ENCODE assay signal across 30 mouse cellular contexts in genomic region chr3:46937751-46938150, GRCm38 (mm10).
DNase-seq lines count a peak whose midpoint lies in the region; ATAC-seq and TF ChIP-seq lines count a peak whose summit lies in the region.
"Had no signal": no experiment of that assay in that cellular context is flagged by ENCODE, and none has a peak within 500 bp of the region (broad histone marks: within the 10 kb centered on the region; RNA-seq: fewer than 3 reads in every experiment).

No protein-coding gene starts in this region.

- no peaks in the 10 kb centered on the region for H3K9me3 ChIP-seq in embryonic facial prominence, embryonic 11.5 days (replicated peaks; ENCODE audit: control insufficient read depth, low read length)
- H3K9me3 ChIP-seq in embryonic facial prominence, embryonic 10.5 days, result no peaks in the 10 kb centered on the region
- H3K9me3 ChIP-seq in lung, embryonic 14.5 days (ENCODE audit: low read depth, low read length), result no peaks in the 10 kb centered on the region
- no peaks in the 10 kb centered on the region for H3K9me3 ChIP-seq in embryonic facial prominence, embryonic 14.5 days (ENCODE audit: control insufficient read depth, low read length)
- no peaks in the 10 kb centered on the region for H3K9me3 ChIP-seq in kidney, embryonic 16.5 days (ENCODE audit: low read length)
- H3K9me3 ChIP-seq: embryonic facial prominence, embryonic 12.5 days; forebrain, embryonic 12.5 days; forebrain, embryonic 15.5 days; heart, embryonic 15.5 days; hindbrain, embryonic 10.5 days; hindbrain, embryonic 13.5 days; intestine, embryonic 15.5 days had no signal

- 93% methylated on average over 1 of the region's 1 CpGs for WGBS in embryonic facial prominence, embryonic 11.5 days
- WGBS in embryonic facial prominence, embryonic 10.5 days, result 97% methylated on average over 1 of the region's 1 CpGs
- 71% methylated on average over 1 of the region's 1 CpGs for WGBS in lung, embryonic 14.5 days
- 78% methylated on average over 1 of the region's 1 CpGs for WGBS in embryonic facial prominence, embryonic 14.5 days
- 97% methylated on average over 1 of the region's 1 CpGs for WGBS in kidney, embryonic 16.5 days

- H3K9ac ChIP-seq in embryonic facial prominence, embryonic 11.5 days (replicated peaks; ENCODE audit: low read length), result no peak overlapping the region
- no peak overlapping the region for H3K9ac ChIP-seq in lung, embryonic 14.5 days
- no peak overlapping the region for H3K9ac ChIP-seq in embryonic facial prominence, embryonic 14.5 days (ENCODE audit: low read depth, low read length)
- no peak overlapping the region for H3K9ac ChIP-seq in kidney, embryonic 16.5 days (replicated peaks; ENCODE audit: low read length)
- H3K9ac ChIP-seq: embryonic facial prominence, embryonic 12.5 days; forebrain, embryonic 12.5 days; forebrain, embryonic 15.5 days; heart, embryonic 15.5 days; hindbrain, embryonic 13.5 days; intestine, embryonic 15.5 days had no signal

- H3K4me2 ChIP-seq in embryonic facial prominence, embryonic 11.5 days (ENCODE audit: low read depth, low read length), result no peak overlapping the region
- no peak overlapping the region for H3K4me2 ChIP-seq in lung, embryonic 14.5 days
- H3K4me2 ChIP-seq in embryonic facial prominence, embryonic 14.5 days (ENCODE audit: low read depth, low read length), result no peak overlapping the region
- no peak overlapping the region for H3K4me2 ChIP-seq in kidney, embryonic 16.5 days (replicated peaks; ENCODE audit: low read depth, low read length)
- H3K4me2 ChIP-seq: embryonic facial prominence, embryonic 12.5 days; forebrain, embryonic 12.5 days; forebrain, embryonic 15.5 days; heart, embryonic 11.5 days; heart, embryonic 15.5 days; hindbrain, embryonic 13.5 days; intestine, embryonic 15.5 days had no signal

- H3K4me1 ChIP-seq in embryonic facial prominence, embryonic 11.5 days (ENCODE audit: control insufficient read depth, insufficient read depth, low read length), result no peaks in the 10 kb centered on the region
- no peaks in the 10 kb centered on the region for H3K4me1 ChIP-seq in embryonic facial prominence, embryonic 10.5 days
- H3K4me1 ChIP-seq in lung, embryonic 14.5 days (ENCODE audit: insufficient read depth), result no peaks in the 10 kb centered on the region
- H3K4me1 ChIP-seq in embryonic facial prominence, embryonic 14.5 days (ENCODE audit: control insufficient read depth, insufficient read depth, low read length), result no peaks in the 10 kb centered on the region; the same call in 1 of the 2 replicates
- H3K4me1 ChIP-seq in kidney, embryonic 16.5 days (ENCODE audit: insufficient read depth, low read length), result no peaks in the 10 kb centered on the region
- H3K4me1 ChIP-seq: embryonic facial prominence, embryonic 12.5 days; forebrain, embryonic 12.5 days; forebrain, embryonic 15.5 days; heart, embryonic 15.5 days; hindbrain, embryonic 10.5 days; hindbrain, embryonic 13.5 days; intestine, embryonic 15.5 days had no signal

- H3K36me3 ChIP-seq in embryonic facial prominence, embryonic 11.5 days (replicated peaks; ENCODE audit: control insufficient read depth, insufficient read depth, low read depth, low read length), result no peaks in the 10 kb centered on the region
- H3K36me3 ChIP-seq in embryonic facial prominence, embryonic 10.5 days (replicated peaks), result no peaks in the 10 kb centered on the region
- no peaks in the 10 kb centered on the region for H3K36me3 ChIP-seq in lung, embryonic 14.5 days (ENCODE audit: insufficient read depth)
- no peaks in the 10 kb centered on the region for H3K36me3 ChIP-seq in embryonic facial prominence, embryonic 14.5 days (ENCODE audit: control insufficient read depth, insufficient read depth, low read length)
- H3K36me3 ChIP-seq in kidney, embryonic 16.5 days (ENCODE audit: insufficient read depth, low read length), result no peaks in the 10 kb centered on the region
- H3K36me3 ChIP-seq: embryonic facial prominence, embryonic 12.5 days; forebrain, embryonic 12.5 days; forebrain, embryonic 15.5 days; heart, embryonic 15.5 days; hindbrain, embryonic 10.5 days; hindbrain, embryonic 13.5 days; intestine, embryonic 15.5 days had no signal

- H3K4me3 ChIP-seq in embryonic facial prominence, embryonic 11.5 days (ENCODE audit: low read depth, low read length), result no peak overlapping the region
- no peak overlapping the region for H3K4me3 ChIP-seq in embryonic facial prominence, embryonic 10.5 days
- H3K4me3 ChIP-seq in lung, embryonic 14.5 days (ENCODE audit: low read depth, low read length), result no peak overlapping the region
- no peak overlapping the region for H3K4me3 ChIP-seq in embryonic facial prominence, embryonic 14.5 days (ENCODE audit: low read depth, low read length)
- H3K4me3 ChIP-seq in kidney, embryonic 16.5 days (ENCODE audit: low read length), result no peak overlapping the region
- H3K4me3 ChIP-seq: embryonic facial prominence, embryonic 12.5 days; erythroblast, embryonic 14.5 days; forebrain, embryonic 12.5 days; forebrain, embryonic 15.5 days; heart, embryonic 15.5 days; hindbrain, embryonic 10.5 days; hindbrain, embryonic 13.5 days; intestine, embryonic 15.5 days had no signal

- ATAC-seq in embryonic facial prominence, embryonic 11.5 days (replicated peaks; ENCODE audit: insufficient number of reproducible peaks, low FRiP score, low TSS enrichment, low read depth), result no peak
- ATAC-seq in lung, embryonic 14.5 days (ENCODE audit: insufficient read depth), result no peak
- no peak for ATAC-seq in embryonic facial prominence, embryonic 14.5 days (ENCODE audit: low read depth)
- no peak for ATAC-seq in kidney, embryonic 16.5 days (ENCODE audit: low FRiP score, low TSS enrichment)
- ATAC-seq: activated CD4-positive, CD25-positive, alpha-beta regulatory T cell, adult 4 months; CD4-positive, CD25-positive, alpha-beta regulatory T cell, adult 4 months; forebrain, embryonic 15.5 days; hindbrain, embryonic 16.5 days; intestine, embryonic 15.5 days had no signal

- H3K27ac ChIP-seq in embryonic facial prominence, embryonic 11.5 days (replicated peaks; ENCODE audit: low read depth, low read length), result no peak overlapping the region
- H3K27ac ChIP-seq in embryonic facial prominence, embryonic 10.5 days (replicated peaks), result no peak overlapping the region
- H3K27ac ChIP-seq in lung, embryonic 14.5 days (ENCODE audit: low read depth), result no peak overlapping the region
- no peak overlapping the region for H3K27ac ChIP-seq in embryonic facial prominence, embryonic 14.5 days (replicated peaks; ENCODE audit: low read depth, low read length)
- no peak overlapping the region for H3K27ac ChIP-seq in kidney, embryonic 16.5 days (ENCODE audit: low read length)
- H3K27ac ChIP-seq: embryonic facial prominence, embryonic 12.5 days; forebrain, embryonic 12.5 days; forebrain, embryonic 15.5 days; heart, embryonic 15.5 days; hindbrain, embryonic 10.5 days; hindbrain, embryonic 13.5 days; intestine, embryonic 15.5 days had no signal

- peak; percentile 2 for DNase-seq in embryonic facial prominence, embryonic 11.5 days (ENCODE audit: low spot score)
- no peak for DNase-seq in embryonic facial prominence, embryonic 10.5 days (ENCODE audit: low spot score)
- peak; percentile 0 for DNase-seq in lung, embryonic 14.5 days
- DNase-seq in lung, postnatal 14 days, result no peak
- peak; percentile 52 for DNase-seq in embryonic facial prominence, embryonic 14.5 days (ENCODE audit: low spot score)
- no peak for DNase-seq in adrenal gland, postnatal 25 days
- DNase-seq: adrenal gland, adult 8-10 months; adrenal gland, postnatal 36 days; cerebellum, adult 11 months; cerebellum, adult 8-10 months; cerebellum, postnatal 25 days; embryo, embryonic 11 days; gastrocnemius, postnatal 10 days; gastrocnemius, postnatal 36 days; heart, postnatal 10 days; heart, postnatal 36 days; kidney, adult 11 months had no signal

- TF ChIP-seq CTCF in lung, embryonic 14.5 days (IDR thresholded peaks at IDR 0.05; ENCODE audit: low read depth), result no peak

- H3K27me3 ChIP-seq in embryonic facial prominence, embryonic 11.5 days (ENCODE audit: control insufficient read depth, insufficient read depth, low read length), result no peaks in the 10 kb centered on the region
- H3K27me3 ChIP-seq in embryonic facial prominence, embryonic 10.5 days (replicated peaks; ENCODE audit: low read depth, poor library complexity, severe bottlenecking), result no peaks in the 10 kb centered on the region
- no peaks in the 10 kb centered on the region for H3K27me3 ChIP-seq in lung, embryonic 14.5 days (ENCODE audit: insufficient read depth, low read length)
- no peaks in the 10 kb centered on the region for H3K27me3 ChIP-seq in embryonic facial prominence, embryonic 14.5 days (replicated peaks; ENCODE audit: control insufficient read depth, insufficient read depth, low read length)
- no peaks in the 10 kb centered on the region for H3K27me3 ChIP-seq in kidney, embryonic 16.5 days (ENCODE audit: insufficient read depth, low read length)
- H3K27me3 ChIP-seq: embryonic facial prominence, embryonic 12.5 days; forebrain, embryonic 12.5 days; forebrain, embryonic 15.5 days; heart, embryonic 15.5 days; hindbrain, embryonic 13.5 days; intestine, embryonic 15.5 days had no signal

Comparison
In these comparisons a context has a peak if more than half of its experiments do, and no peak if none do; other contexts are left out.
1. DNase-seq: peak in embryonic facial prominence, embryonic 11.5 days (single experiment), lung, embryonic 14.5 days (single experiment) and embryonic facial prominence, embryonic 14.5 days (single experiment); none in embryonic facial prominence, embryonic 10.5 days (single experiment), lung, postnatal 14 days (single experiment) and adrenal gland, postnatal 25 days (single experiment).